Mouse (Mus musculus) forebrain, embryonic 11.5 days (tissue): ENCODE data around the gene Frmd4a. TPM values are rescaled to one million over a fixed set of nuclear protein-coding genes. Genes with fewer than 3 reads are reported as not detected.

ENCODE experiments used
- ATAC-seq: fragments of 200-750 bp; cut with Nextera tagmentation; replicated peaks from 2 replicates; pipeline ENCODE4 v1.8.0; 2017; ENCODE audit warnings: moderate TSS enrichment; ENCODE audit not compliant: low FRiP score
- DNase-seq: peaks from one replicate; pipeline ENCODE4 v3.0.0-alpha.2; 2017; ENCODE audit warnings: low spot score
- H3K27ac ChIP-seq: fragments of 300-500 bp; sonication (generic); 2 replicates; pipeline ENCODE4 v1.5.1; 2014; ENCODE audit warnings: low read depth, low read length
- H3K27me3 ChIP-seq: fragments of 300-500 bp; sonication (generic); 2 replicates; pipeline ENCODE4 v1.6.1; 2014; ENCODE audit warnings: mild to moderate bottlenecking, low read length, mixed read lengths; ENCODE audit not compliant: control insufficient read depth, insufficient read depth
- H3K36me3 ChIP-seq: fragments of 300-500 bp; sonication (generic); 2 replicates; pipeline ENCODE4 v1.6.1; 2014; ENCODE audit warnings: mild to moderate bottlenecking, low read length, moderate library complexity, mixed read lengths; ENCODE audit not compliant: control insufficient read depth, insufficient read depth
- H3K4me1 ChIP-seq: fragments of 300-500 bp; sonication (generic); replicated peaks from 2 replicates; pipeline ENCODE4 v1.6.1; 2014; ENCODE audit warnings: low read length, mixed read lengths; ENCODE audit not compliant: control insufficient read depth, insufficient read depth
- H3K4me2 ChIP-seq: fragments of 300-500 bp; sonication (generic); 2 replicates; pipeline ENCODE4 v1.6.1; 2014; ENCODE audit warnings: low read depth, mild to moderate bottlenecking, low read length, moderate library complexity, mixed read lengths; ENCODE audit not compliant: severe bottlenecking
- H3K4me3 ChIP-seq: fragments of 300-500 bp; sonication (generic); 2 replicates; pipeline ENCODE4 v1.5.1; 2014; ENCODE audit warnings: low read depth, low read length
- H3K9ac ChIP-seq: fragments of 300-500 bp; sonication (generic); 2 replicates; pipeline ENCODE4 v1.6.1; 2014; ENCODE audit warnings: low read length
- H3K9me3 ChIP-seq: fragments of 300-500 bp; sonication (generic); 2 replicates; pipeline ENCODE4 v1.6.1; 2016; ENCODE audit warnings: low read length, mixed read lengths; ENCODE audit not compliant: control insufficient read depth
- WGBS: fragments of 180-500 bp; shearing (Covaris S2); extraction: QIAGEN DNeasy Blood & Tissue Kit; methylation state at CpG from one replicate; pipeline ENCODE4 v1.1.7; 2014; 5-methylcytosine and 5-hydroxymethylcytosine counted together
- polyA plus RNA-seq: library from polyadenylated mRNA; unstranded; fragments of >200 nt; fragmentation: Nextera tagmentation; extraction: Ambion mirVana; gene quantifications from 2 replicates; pipeline ENCODE4 v1.2.1, GENCODE M21; 2014

Gene Frmd4a
- polyA plus RNA-seq, 1 experiment from 2014 or later: 50.3 TPM

GRCm38 (mm10) chr2:4582930-4583329 lies 565.4 kb downstream of the Frmd4a start:
- 83% methylated on average over 2 of the region's 2 CpGs for WGBS
- H3K4me1 ChIP-seq: no peaks in the 10 kb centered on the region
- no peaks in the 10 kb centered on the region for H3K27me3 ChIP-seq

GRCm38 (mm10) chr2:4584252-4584651 lies 566.7 kb downstream of the Frmd4a start:
- Histone ChIP-seq H3K9ac (no peak overlapping the region), H3K36me3 (peaks cover 8% of the 10 kb centered on the region), H3K9me3 (no peaks in the 10 kb centered on the region), H3K27me3 (no peaks in the 10 kb centered on the region), H3K4me3 (no peak overlapping the region), H3K4me1 (no peaks in the 10 kb centered on the region), H3K27ac (no peak overlapping the region), H3K4me2 (no peak overlapping the region)
- ATAC-seq (no peak), DNase-seq (no peak)
- 73% methylated on average over 5 of the region's 5 CpGs for WGBS

More at GRCm38 (mm10) chr2:4582930-4583329, 565.4 kb downstream of the Frmd4a start:
- no peaks in the 10 kb centered on the region for H3K9me3 ChIP-seq
- H3K4me3 ChIP-seq: no peak overlapping the region
- H3K36me3 ChIP-seq: peaks cover 8% of the 10 kb centered on the region
- DNase-seq (no peak), ATAC-seq (no peak)
- no peak overlapping the region for H3K4me2 ChIP-seq
- no peak overlapping the region for H3K9ac ChIP-seq
- no peak overlapping the region for H3K27ac ChIP-seq

DNA sequence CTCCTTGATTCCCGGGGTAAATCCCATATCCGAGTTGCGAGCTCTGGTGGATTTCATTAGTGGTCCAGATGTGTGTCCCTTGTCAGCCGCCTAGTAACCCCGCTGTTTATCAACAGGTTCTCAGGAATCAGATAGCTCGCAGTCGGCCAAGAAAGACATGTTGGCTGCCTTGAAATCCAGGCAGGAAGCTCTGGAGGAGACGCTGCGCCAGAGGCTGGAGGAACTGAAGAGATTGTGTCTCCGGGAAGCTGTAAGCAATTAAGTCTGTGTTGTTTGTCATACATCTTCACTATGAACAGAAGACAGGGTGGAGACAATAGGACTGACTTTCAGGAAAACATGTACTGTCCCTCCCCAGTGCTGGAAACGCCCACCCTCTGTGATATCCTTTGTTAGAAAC lies 568.7 kb downstream of the Frmd4a start:
- no peak overlapping the region for H3K27ac ChIP-seq
- no peak overlapping the region for H3K4me3 ChIP-seq
- WGBS: 79% methylated on average over 11 of the region's 11 CpGs
- peaks cover 8% of the 10 kb centered on the region for H3K36me3 ChIP-seq
- no peaks in the 10 kb centered on the region for H3K4me1 ChIP-seq
- DNase-seq (no peak), ATAC-seq (no peak)
- H3K9ac ChIP-seq: no peak overlapping the region
- no peaks in the 10 kb centered on the region for H3K27me3 ChIP-seq
- H3K4me2 ChIP-seq: no peak overlapping the region
- no peaks in the 10 kb centered on the region for H3K9me3 ChIP-seq

DNA sequence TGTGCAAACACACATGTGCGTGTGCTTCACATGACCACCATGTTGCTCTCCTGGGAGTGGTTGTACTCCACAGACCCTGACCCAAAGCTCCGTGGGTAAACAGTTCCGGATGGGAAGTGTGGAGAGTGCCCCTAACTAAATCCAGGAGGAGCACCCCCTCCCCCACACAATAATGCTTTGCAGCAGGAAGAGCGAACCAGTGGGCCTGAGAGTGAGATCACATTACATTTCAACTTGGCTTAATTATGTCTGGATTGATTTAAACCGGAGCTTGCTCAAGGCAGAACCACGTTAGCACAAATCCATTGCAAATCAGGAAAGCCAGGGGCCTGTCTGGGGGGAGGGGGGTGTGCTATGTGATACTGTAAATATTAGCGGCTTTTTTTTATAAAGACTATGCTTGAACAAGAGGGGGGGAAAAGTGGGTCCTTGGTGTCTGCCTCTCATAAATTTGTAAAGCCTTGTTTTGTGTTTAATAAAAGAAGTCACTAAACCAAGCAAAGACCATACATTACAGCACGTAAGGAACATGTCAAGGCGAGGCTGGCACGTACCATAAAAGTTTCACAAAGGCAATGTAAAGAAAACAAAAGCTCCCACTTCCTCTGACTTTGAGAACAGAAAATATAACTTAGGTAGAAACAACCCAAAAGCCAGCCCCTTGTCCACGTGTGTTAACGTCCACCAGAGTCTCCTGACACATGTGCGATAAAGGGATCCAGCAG lies 570.3 kb downstream of the Frmd4a start:
- Histone ChIP-seq H3K36me3 (peaks cover 10% of the 10 kb centered on the region), H3K27ac (no peak overlapping the region), H3K9ac (no peak overlapping the region), H3K27me3 (no peaks in the 10 kb centered on the region), H3K4me1 (no peaks in the 10 kb centered on the region), H3K9me3 (no peaks in the 10 kb centered on the region), H3K4me2 (no peak overlapping the region), H3K4me3 (no peak overlapping the region)
- ATAC-seq (no peak), DNase-seq (no peak)
- 71% methylated on average over 13 of the region's 13 CpGs for WGBS

DNA sequence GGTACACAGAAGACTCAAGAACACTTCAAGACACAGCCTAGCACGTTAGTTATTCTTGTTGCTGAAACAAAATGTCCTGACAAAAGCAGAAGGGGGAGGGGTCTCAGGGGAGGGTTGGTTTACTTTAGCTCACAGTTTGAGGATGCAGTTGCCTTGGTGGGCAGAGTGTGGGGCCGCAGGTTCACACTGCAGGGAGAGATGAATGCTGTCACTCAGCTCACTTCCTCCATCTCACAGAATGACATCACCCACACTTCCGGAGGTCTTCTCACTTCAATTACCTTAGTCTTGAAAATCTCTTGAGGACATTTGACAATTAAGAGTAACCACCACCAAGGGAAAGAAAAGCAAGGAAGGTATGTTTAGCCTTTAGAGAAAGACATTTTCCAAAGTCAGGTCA lies 574.1 kb downstream of the Frmd4a start:
- 94% methylated on average over 3 of the region's 3 CpGs for WGBS
- no peak for DNase-seq

GRCm38 (mm10) chr2:4592666-4593065 lies 575.1 kb downstream of the Frmd4a start:
- Histone ChIP-seq H3K9me3 (no peaks in the 10 kb centered on the region), H3K4me3 (no peak overlapping the region), H3K4me1 (no peaks in the 10 kb centered on the region), H3K9ac (no peak overlapping the region), H3K36me3 (peaks cover 8% of the 10 kb centered on the region), H3K4me2 (no peak overlapping the region), H3K27ac (no peak overlapping the region), H3K27me3 (no peaks in the 10 kb centered on the region)
- 91% methylated on average over 7 of the region's 7 CpGs for WGBS
- DNase-seq (no peak), ATAC-seq (no peak)

More for the DNA sequence above, 574.1 kb downstream of the Frmd4a start:
- H3K27me3 ChIP-seq: no peaks in the 10 kb centered on the region
- no peak overlapping the region for H3K4me3 ChIP-seq
- H3K4me2 ChIP-seq: no peak overlapping the region
- H3K27ac ChIP-seq: no peak overlapping the region
- no peak for ATAC-seq
- H3K9ac ChIP-seq: no peak overlapping the region
- no peaks in the 10 kb centered on the region for H3K4me1 ChIP-seq
- H3K9me3 ChIP-seq: no peaks in the 10 kb centered on the region
- H3K36me3 ChIP-seq: peaks cover 9% of the 10 kb centered on the region

DNA sequence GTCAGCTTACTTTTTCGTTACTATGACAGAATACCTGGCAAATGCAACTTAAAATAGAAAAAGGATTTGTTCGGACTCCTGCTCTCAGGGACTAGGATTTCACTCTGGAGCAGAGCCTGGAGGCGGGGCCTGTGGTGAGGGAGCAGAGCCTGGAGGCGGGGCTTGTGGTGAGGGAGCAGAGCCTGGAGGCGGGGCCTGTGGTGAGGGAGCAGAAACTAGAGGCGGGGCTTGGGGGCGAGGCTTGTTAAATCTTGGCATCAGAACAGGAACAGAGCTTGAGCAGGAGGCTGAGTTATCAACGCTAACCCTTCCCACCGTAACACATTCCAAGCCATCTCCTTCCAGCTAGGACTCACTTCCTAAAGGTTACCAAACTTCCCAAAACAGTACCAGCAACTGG lies 575.9 kb downstream of the Frmd4a start:
- no peak overlapping the region for H3K9ac ChIP-seq
- no peak overlapping the region for H3K27ac ChIP-seq
- H3K9me3 ChIP-seq: no peaks in the 10 kb centered on the region
- peaks cover 8% of the 10 kb centered on the region for H3K36me3 ChIP-seq
- peak; percentile 71 for DNase-seq
- ATAC-seq: peak; percentile 76
- H3K4me3 ChIP-seq: no peak overlapping the region
- H3K27me3 ChIP-seq: no peaks in the 10 kb centered on the region
- 41% methylated on average over 9 of the region's 9 CpGs for WGBS
- H3K4me2 ChIP-seq: no peak overlapping the region
- H3K4me1 ChIP-seq: no peaks in the 10 kb centered on the region

DNA sequence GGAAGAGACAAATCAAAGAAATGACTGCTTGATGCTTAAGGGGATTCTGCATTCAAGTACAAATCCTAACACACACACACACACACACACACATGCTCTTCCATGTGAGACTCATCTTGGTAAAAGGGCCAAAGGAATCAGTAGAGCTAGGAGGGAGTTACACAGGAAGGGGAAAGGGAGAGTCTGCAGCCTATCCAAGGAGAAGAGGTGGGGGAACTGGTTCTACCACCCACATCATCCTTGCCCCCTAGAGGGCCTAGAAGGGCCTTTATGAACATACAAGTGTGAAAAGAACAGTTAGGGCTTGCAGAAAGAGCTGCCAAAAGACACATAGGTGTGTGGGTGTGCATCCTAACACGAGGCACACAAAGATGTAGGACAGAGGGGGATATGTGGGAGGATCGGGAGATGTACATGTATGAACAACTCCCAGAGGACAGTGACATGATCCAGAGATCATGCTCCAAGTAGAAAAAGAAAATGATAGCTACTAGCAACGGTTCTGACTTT lies 576.4 kb downstream of the Frmd4a start:
- Histone ChIP-seq H3K4me2 (no peak overlapping the region), H3K4me1 (no peaks in the 10 kb centered on the region), H3K9me3 (no peaks in the 10 kb centered on the region), H3K36me3 (peaks cover 8% of the 10 kb centered on the region), H3K27ac (no peak overlapping the region), H3K27me3 (no peaks in the 10 kb centered on the region), H3K4me3 (no peak overlapping the region), H3K9ac (no peak overlapping the region)
- WGBS: 89% methylated on average over 3 of the region's 3 CpGs
- DNase-seq (no peak), ATAC-seq (no peak)

- H3K9ac ChIP-seq: no peak overlapping the region
- H3K4me1 ChIP-seq: no peaks in the 10 kb centered on the region
- ATAC-seq (no peak), DNase-seq (no peak)
- peaks cover 8% of the 10 kb centered on the region for H3K36me3 ChIP-seq
- no peak overlapping the region for H3K4me2 ChIP-seq
- no peak overlapping the region for H3K4me3 ChIP-seq
- no peaks in the 10 kb centered on the region for H3K9me3 ChIP-seq
- H3K27me3 ChIP-seq: no peaks in the 10 kb centered on the region
- H3K27ac ChIP-seq: no peak overlapping the region
- WGBS: 91% methylated on average over 7 of the region's 7 CpGs
Observed at GRCm38 (mm10) chr2:4596992-4597391, 579.5 kb downstream of the Frmd4a start.
